ENCODE assay signal across 16 mouse cellular contexts in the genomic region with DNA sequence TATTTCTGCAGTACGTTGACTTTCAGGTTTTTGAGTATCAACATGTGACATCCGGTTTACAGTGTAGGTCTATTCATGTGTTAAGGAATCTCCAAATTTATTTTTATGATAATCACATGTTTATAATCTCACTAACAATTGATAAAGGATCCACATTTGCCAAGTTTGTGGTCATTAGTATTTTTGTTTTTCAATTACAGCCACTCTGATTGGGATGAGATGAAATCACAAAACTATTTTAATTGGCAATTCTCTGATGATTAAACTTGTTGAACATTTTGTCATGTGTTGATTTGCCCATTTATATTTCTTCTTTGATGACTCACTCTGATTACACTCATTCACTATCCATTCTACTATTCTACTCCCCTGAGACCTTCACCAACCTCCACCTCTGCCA.
"Had no signal": no experiment of that assay in that cellular context is flagged by ENCODE, and none has a peak within 500 bp of the region (broad histone marks: within the 10 kb centered on the region; RNA-seq: fewer than 3 reads in every experiment).

No protein-coding gene starts in this region.

- DNase-seq: heart, postnatal 10 days; heart, postnatal 14 days; heart, postnatal 36 days; heart, postnatal 4 days; kidney, adult 11 months; kidney, adult 18-20 months; kidney, adult 2 months; kidney, adult 8-10 months; kidney, adult 9 months; kidney, postnatal 10 days; kidney, postnatal 14 days; kidney, postnatal 25 days; kidney, postnatal 36 days; kidney, postnatal 4 days; layer of hippocampus, adult 9-11 months; layer of hippocampus, postnatal 36 days had no signal
